Mouse (Mus musculus): ENCODE measurements around the gene Eif1ad. TPM values are rescaled to one million over a fixed set of nuclear protein-coding genes. Genes with fewer than 3 reads are reported as not detected.

Gene Eif1ad
- 21.5 and 23.3 TPM in 2 replicates for polyA plus RNA-seq (2012; rRNA removed)

DNA sequence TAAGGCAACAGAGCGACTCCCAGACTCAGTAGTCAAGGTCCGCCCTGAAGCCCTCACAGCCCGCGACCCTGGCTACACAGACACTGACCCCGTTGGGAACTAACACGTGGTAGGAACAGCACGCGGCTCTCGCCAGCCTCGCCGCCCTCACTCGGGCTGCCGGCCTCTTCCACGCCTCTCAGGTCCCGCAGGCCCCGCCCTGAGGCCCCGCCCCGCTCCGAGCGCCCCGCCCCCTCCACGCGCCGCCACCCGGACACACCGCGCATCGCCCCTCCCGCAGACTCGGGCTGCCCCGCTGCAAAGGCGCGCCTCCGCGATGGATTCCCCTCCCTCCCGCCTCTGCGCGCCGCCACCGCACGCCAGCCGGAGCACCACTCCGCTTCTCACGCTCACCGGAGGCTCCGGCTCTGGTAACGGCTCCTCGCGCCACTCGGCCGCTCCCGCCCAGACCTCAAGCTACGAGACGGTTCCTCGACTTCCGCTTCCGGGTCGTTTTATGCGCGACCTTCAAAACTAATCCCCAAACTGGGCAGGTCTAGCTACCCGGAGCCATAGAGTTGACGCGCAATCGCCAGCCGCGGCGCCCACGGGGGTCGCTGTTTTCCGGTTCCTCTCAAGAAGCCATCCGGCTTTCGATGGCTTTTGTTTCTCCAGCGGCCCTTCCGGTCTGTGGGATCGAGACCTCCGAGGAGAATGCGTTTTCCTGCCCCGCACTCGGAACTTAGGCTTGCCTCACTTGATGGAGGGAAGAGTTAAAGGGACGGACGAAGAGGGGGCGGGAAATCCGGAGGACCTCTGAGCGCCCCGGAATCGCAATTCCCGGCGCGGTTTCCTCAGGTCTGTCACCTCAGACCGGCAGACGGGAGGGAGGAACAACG, at the start of gene Eif1ad:
Gene Eif1ad (plus strand): TSS at position 567 of the 878 bp plus-strand sequence.

DNA sequence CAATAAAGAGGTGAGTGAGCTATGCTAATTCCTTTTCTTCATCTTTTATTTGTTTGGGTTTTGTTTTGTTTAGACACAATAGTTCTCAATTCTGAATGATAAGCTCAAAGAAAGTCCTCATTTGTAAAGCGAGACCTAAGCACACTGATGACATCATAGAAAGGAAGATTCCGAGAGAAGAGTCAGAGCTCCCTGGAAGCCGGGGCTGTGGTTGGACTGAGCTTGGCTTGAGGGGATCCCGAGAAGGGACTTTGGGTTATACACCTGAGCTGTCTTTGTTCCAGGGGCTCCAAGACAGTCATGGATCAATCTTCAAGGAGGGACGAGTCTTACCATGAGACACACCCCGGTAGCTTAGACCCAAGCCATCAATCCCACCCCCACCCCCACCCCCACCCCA, 31.1 kb upstream of the Eif1ad start, which contains the start of gene Catsper1:
Gene Catsper1 (plus strand): TSS at position 301 of the 400 bp plus-strand sequence.

DNA sequence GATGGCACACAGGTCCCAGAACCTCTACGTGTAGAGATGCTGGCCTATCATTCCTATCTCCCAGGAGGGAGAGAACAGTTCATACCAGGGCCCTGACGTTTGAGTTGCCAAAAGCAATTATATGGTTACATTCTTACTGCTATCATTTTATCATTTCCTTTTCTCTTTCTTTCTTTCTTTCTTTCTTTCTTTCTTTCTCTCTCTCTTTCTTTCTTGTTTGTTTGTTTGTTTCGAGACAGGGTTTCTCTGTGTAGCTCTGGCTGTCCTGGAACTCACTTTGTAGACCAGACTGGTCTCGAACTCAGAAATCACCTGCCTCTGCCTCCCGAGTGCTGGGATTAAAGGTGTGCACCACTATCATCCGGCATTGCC, 17.1 kb upstream of the Eif1ad start, which contains the start of gene Cst6:
Gene Cst6 (minus strand): TSS at position 73 of the 372 bp plus-strand sequence.

DNA sequence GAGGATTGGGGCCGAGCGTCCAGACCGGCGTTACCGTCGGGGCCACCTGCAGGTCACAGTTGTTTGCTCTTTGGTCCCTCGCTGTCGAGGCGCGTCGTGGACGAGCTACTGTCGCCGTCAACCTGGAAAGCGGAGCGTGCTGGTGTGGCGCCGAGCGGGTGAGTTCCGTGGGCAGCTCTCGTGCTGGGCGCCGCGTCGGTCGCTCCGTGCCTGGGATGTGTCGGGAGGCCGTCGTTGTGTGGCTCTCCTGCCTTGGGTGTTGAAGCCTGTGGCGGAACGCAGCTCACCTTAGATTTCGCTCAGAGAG, 465 bp downstream of the Eif1ad start, which contains the start of gene Banf1:
Gene Banf1 (minus strand): TSS at position 116 of the 307 bp plus-strand sequence.

DNA sequence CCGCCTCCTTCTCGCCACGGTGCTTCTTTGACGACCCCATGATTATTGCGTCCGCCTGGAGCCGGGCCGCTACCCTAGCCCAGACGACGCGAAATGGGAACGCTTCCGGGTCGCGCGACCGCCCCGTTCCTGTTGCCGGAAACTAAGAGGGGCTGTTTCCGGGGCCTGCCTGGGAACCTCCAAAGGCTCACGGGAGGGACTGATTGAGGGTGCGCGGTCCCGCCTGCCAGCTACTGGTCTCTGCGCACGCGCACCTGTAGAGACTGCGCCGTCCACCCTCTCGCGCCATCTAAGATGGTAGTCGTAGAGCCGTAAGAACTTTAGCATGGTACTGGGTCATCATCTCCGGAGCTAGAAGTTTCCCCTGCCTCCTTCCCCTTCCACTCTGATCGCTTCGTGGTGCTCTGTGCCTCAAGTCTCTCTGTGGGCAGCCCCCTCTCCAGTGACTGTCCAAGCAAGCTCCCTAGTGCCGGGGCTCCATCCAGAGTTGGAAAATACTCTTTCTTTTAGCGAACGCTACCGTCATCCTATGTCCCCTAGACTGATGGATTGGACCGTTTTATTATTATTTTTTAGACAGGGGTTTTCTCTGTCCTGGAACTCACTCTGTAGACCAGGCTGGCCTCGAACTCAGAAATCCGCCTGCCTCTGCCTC, 22.2 kb downstream of the Eif1ad start, which contains the start of gene Sart1:
Gene Sart1 (minus strand): TSS at position 116 of the 655 bp plus-strand sequence.

DNA sequence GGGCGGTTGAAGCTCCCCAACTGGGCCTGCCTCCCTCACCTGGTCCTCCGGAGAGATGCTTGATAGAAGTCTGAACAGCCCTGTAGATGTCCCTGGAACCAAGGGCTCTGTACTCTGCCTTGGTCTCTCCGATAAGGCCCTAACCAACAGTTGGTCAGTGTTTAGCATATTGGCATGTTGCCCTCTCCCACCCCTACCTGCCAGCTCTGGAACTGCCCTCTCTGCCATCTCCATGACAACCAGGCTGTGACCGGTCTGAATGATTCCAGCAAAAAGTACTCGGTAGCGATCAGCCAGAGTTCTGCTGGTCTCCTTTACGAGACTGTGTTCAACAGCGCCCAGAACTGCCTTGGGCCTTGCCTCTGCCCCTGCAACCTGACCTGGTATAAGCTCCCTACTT, 35.8 kb downstream of the Eif1ad start, which contains the start of gene Tsga10ip:
Gene Tsga10ip (minus strand): TSS at position 234 of the 400 bp plus-strand sequence.

Other genes with a start within 250 kb of the Eif1ad start
- 2.6 and 2.8 TPM in 2 replicates for gene Klc2, start 248.2 kb upstream of the Eif1ad start, polyA plus RNA-seq (2012; rRNA removed)
- 8.0 and 8.3 TPM in 2 replicates for gene Pacs1, start 93.6 kb upstream of the Eif1ad start, polyA plus RNA-seq (2012; rRNA removed)
- gene Sf3b2, start 71.3 kb upstream of the Eif1ad start, polyA plus RNA-seq (2012; rRNA removed), result 56.0 and 58.5 TPM in 2 replicates
- gene Gal3st3, start 68.4 kb upstream of the Eif1ad start, polyA plus RNA-seq (2012; rRNA removed), result 0.03 and 0.08 TPM in 2 replicates
- not detected in 2 replicates for gene Catsper1, start 31.0 kb upstream of the Eif1ad start, polyA plus RNA-seq (2012; rRNA removed)
- gene Cst6, start 17.2 kb upstream of the Eif1ad start, polyA plus RNA-seq (2012; rRNA removed), result 0.11 and 0.12 TPM in 2 replicates
- gene Banf1, start 427 bp downstream of the Eif1ad start, polyA plus RNA-seq (2012; rRNA removed), result 133 and 148 TPM in 2 replicates
- 23.3 and 24.9 TPM in 2 replicates for gene Sart1, start 22.0 kb downstream of the Eif1ad start, polyA plus RNA-seq (2012; rRNA removed)
- 0.01 and 0.09 TPM in 2 replicates for gene Tsga10ip, start 35.8 kb downstream of the Eif1ad start, polyA plus RNA-seq (2012; rRNA removed)
- gene Drap1, start 58.2 kb downstream of the Eif1ad start, polyA plus RNA-seq (2012; rRNA removed), result 68.6 and 80.7 TPM in 2 replicates
- gene AI837181, start 58.4 kb downstream of the Eif1ad start, polyA plus RNA-seq (2012; rRNA removed), result 13.6 and 16.4 TPM in 2 replicates
- gene Fosl1, start 80.8 kb downstream of the Eif1ad start, polyA plus RNA-seq (2012; rRNA removed), result 0.01 TPM in 1 of 2 replicates, not detected in the other
- 1.2 and 1.4 TPM in 2 replicates for gene Ccdc85b, start 91.2 kb downstream of the Eif1ad start, polyA plus RNA-seq (2012; rRNA removed)
- gene Fibp, start 93.9 kb downstream of the Eif1ad start, polyA plus RNA-seq (2012; rRNA removed), result 23.0 and 23.8 TPM in 2 replicates
- 0.06 and 0.07 TPM in 2 replicates for gene Ctsw, start 101.8 kb downstream of the Eif1ad start, polyA plus RNA-seq (2012; rRNA removed)
- 10.5 and 10.6 TPM in 2 replicates for gene Efemp2, start 107.2 kb downstream of the Eif1ad start, polyA plus RNA-seq (2012; rRNA removed)
- gene Mus81, start 121.7 kb downstream of the Eif1ad start, polyA plus RNA-seq (2012; rRNA removed), result 11.9 and 12.6 TPM in 2 replicates
- 433 and 538 TPM in 2 replicates for gene Cfl1, start 123.7 kb downstream of the Eif1ad start, polyA plus RNA-seq (2012; rRNA removed)
- gene 1700020D05Rik, start 137.0 kb downstream of the Eif1ad start, polyA plus RNA-seq (2012; rRNA removed), result 0.45 and 0.81 TPM in 2 replicates
- gene Snx32, start 143.8 kb downstream of the Eif1ad start, polyA plus RNA-seq (2012; rRNA removed), result 6.9 and 8.5 TPM in 2 replicates
- gene Ovol1, start 193.9 kb downstream of the Eif1ad start, polyA plus RNA-seq (2012; rRNA removed), result 0.02 TPM in 1 of 2 replicates, not detected in the other
- 0.88 and 1.3 TPM in 2 replicates for gene Ap5b1, start 201.3 kb downstream of the Eif1ad start, polyA plus RNA-seq (2012; rRNA removed)
- 77.3 and 81.5 TPM in 2 replicates for gene Rnaseh2c, start 235.1 kb downstream of the Eif1ad start, polyA plus RNA-seq (2012; rRNA removed)
- gene Kat5, start 243.5 kb downstream of the Eif1ad start, polyA plus RNA-seq (2012; rRNA removed), result 29.8 and 30.0 TPM in 2 replicates